Mouse (Mus musculus): ENCODE results near the gene Ppp1r12a. TPM values are rescaled to one million over a fixed set of nuclear protein-coding genes. Genes with fewer than 3 reads are reported as not detected.

Ppp1r12a gene
- total and polyA plus RNA-seq, 2 experiments from 2014 or later: 52.0 to 52.3 TPM

DNA sequence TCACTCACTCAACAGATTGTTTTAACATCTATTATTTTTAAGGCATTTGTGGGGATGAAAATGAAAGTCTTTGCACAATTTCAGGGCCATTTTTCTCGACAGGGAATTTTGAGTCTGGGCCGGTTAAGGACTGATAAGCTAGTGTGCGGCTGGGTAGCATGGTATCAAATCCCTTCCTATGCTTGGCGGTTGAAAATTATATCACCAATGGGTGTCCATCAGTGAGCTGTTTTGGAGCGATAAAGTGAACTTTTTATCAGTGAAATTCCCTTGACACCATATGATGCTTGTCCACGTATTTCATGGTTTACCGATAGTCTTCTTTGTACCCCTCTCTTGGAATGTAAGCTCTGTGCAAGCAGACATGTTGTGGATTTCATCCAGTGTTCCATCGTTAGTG, 152.4 kb downstream of the Ppp1r12a start:
- Histone ChIP-seq H3K27me3 (ENCODE audit: insufficient read depth, low read length) (no peaks in the 10 kb centered on the region), H3K4me3 (ENCODE audit: low read length) (no peak overlapping the region), H3K9me3 (ENCODE audit: low read length) (no peaks in the 10 kb centered on the region), H3K4me1 (ENCODE audit: insufficient read depth, low read length) (no peaks in the 10 kb centered on the region), H3K9ac (replicated peaks; ENCODE audit: low read length) (no peak overlapping the region), H3K4me2 (ENCODE audit: low read depth, low read length) (no peak overlapping the region), H3K36me3 (ENCODE audit: insufficient read depth, low read length) (no peaks in the 10 kb centered on the region), H3K27ac (no peak overlapping the region)
- TF ChIP-seq CTCF (IDR thresholded peaks at IDR 0.05; ENCODE audit: low read depth): no peak
- DNase-seq (ENCODE audit: low spot score): no peak
- no peak for ATAC-seq
- WGBS: 93% methylated on average over 8 of the region's 8 CpGs

DNA sequence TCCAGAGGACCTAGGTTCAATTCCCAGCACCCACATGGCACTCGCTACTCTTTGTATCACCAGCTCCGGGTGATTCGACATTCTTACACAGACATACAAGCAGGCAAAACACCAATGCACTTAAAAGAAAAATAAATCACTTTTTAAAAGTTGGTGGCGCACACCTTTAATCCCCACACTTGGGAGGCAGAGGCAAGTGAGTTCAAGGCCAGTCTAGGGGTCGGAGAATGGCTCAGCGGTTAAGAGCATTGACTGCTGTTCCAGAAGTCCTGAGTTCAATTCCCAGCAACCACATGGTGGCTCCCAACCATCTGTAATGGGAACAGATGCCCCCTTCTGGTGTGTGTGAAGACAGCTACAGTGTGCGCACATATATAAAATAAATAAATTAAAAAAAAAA, 153.2 kb downstream of the Ppp1r12a start:
- Histone ChIP-seq H3K9ac (replicated peaks; ENCODE audit: low read length) (no peak overlapping the region), H3K4me2 (ENCODE audit: low read depth, low read length) (no peak overlapping the region), H3K9me3 (ENCODE audit: low read length) (no peaks in the 10 kb centered on the region), H3K27ac (no peak overlapping the region), H3K27me3 (ENCODE audit: insufficient read depth, low read length) (no peaks in the 10 kb centered on the region), H3K4me1 (ENCODE audit: insufficient read depth, low read length) (no peaks in the 10 kb centered on the region), H3K4me3 (ENCODE audit: low read length) (no peak overlapping the region), H3K36me3 (ENCODE audit: insufficient read depth, low read length) (no peaks in the 10 kb centered on the region)
- no peak for TF ChIP-seq CTCF (IDR thresholded peaks at IDR 0.05; ENCODE audit: low read depth)
- ATAC-seq (no peak), DNase-seq (ENCODE audit: low spot score) (no peak)
- 93% methylated on average over 7 of the region's 7 CpGs for WGBS

DNA sequence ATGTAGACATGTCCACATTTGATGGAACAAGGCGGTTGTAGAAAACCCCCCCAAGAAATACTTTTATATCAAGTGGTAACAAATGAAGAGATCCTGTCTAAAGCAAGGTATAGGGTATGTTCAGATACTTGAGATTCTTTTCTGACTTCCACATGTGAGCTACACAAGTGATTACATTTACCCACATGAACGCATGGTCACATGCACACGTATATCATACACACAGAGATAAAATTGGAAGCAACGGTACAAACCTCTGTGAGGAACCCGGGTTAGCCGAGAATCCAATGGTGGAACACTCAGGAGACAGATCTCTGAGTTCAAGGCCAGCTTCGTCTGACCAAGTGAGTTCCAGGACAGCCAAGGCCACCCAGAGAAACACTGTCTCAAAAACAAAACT, 166.4 kb downstream of the Ppp1r12a start:
- WGBS: 91% methylated on average over 7 of the region's 7 CpGs
- ATAC-seq (no peak), DNase-seq (ENCODE audit: low spot score) (no peak)
- Histone ChIP-seq H3K4me3 (ENCODE audit: low read length) (no peak overlapping the region), H3K9me3 (ENCODE audit: low read length) (no peaks in the 10 kb centered on the region), H3K27me3 (ENCODE audit: insufficient read depth, low read length) (0 out of 2 replicates have a peak, but pooled peaks cover 4% of the 10 kb centered on the region), H3K9ac (replicated peaks; ENCODE audit: low read length) (no peak overlapping the region), H3K4me2 (ENCODE audit: low read depth, low read length) (no peak overlapping the region), H3K27ac (no peak overlapping the region), H3K4me1 (ENCODE audit: insufficient read depth, low read length) (no peaks in the 10 kb centered on the region), H3K36me3 (ENCODE audit: insufficient read depth, low read length) (no peaks in the 10 kb centered on the region)
- no peak for TF ChIP-seq CTCF (IDR thresholded peaks at IDR 0.05; ENCODE audit: low read depth)

DNA sequence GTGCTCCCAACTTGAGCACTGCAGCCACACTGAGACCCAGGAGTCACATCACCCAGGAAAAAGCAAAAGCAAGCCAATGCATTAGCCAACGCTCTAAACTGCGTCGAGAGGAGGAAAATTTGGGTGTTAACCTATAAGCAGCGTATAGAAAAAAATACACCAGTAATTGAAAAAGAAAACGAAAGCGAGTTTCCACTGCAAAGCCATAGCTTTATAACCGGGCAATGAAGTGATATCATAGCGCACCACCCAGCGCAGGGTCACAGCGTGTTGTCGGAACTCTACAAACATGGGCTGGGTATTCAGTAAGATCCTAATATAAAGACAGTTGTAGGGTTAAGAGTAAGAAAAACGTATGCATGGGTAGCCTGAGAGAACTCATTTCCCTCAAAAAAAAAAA, 167.0 kb downstream of the Ppp1r12a start:
- TF ChIP-seq CTCF (IDR thresholded peaks at IDR 0.05; ENCODE audit: low read depth): no peak
- Histone ChIP-seq H3K4me3 (ENCODE audit: low read length) (no peak overlapping the region), H3K27me3 (ENCODE audit: insufficient read depth, low read length) (0 out of 2 replicates have a peak, but pooled peaks cover 4% of the 10 kb centered on the region), H3K36me3 (ENCODE audit: insufficient read depth, low read length) (no peaks in the 10 kb centered on the region), H3K4me2 (ENCODE audit: low read depth, low read length) (no peak overlapping the region), H3K9ac (replicated peaks; ENCODE audit: low read length) (no peak overlapping the region), H3K27ac (no peak overlapping the region), H3K4me1 (ENCODE audit: insufficient read depth, low read length) (no peaks in the 10 kb centered on the region), H3K9me3 (ENCODE audit: low read length) (no peaks in the 10 kb centered on the region)
- WGBS: 88% methylated on average over 12 of the region's 12 CpGs
- ATAC-seq: no peak
- DNase-seq (ENCODE audit: low spot score): no peak

DNA sequence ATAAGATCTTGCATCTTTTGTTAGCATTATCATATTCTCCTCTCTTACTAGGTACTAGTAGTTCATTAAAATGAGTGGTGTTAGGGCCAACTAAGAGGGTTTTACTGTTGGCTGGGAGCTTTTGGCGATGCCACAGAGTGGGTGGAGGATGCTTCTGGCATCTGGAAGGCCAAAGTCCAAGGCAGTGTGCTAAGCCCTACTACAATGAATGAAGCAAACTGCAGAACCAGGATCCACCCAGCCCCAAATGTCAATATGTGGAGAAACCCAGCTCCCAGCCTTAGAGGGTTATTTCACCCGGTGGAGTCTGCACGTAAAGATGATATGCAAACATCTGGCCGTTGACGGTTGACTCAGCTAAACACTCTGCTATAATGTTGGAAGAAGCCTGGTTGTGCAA, 167.8 kb downstream of the Ppp1r12a start:
- no peaks in the 10 kb centered on the region for H3K36me3 ChIP-seq (ENCODE audit: insufficient read depth, low read length)
- H3K27ac ChIP-seq: no peak overlapping the region
- no peak overlapping the region for H3K9ac ChIP-seq (replicated peaks; ENCODE audit: low read length)
- no peak for ATAC-seq
- no peak for TF ChIP-seq CTCF (IDR thresholded peaks at IDR 0.05; ENCODE audit: low read depth)
- DNase-seq (ENCODE audit: low spot score): no peak
- no peak overlapping the region for H3K4me3 ChIP-seq (ENCODE audit: low read length)
- 0 out of 2 replicates have a peak, but pooled peaks cover 4% of the 10 kb centered on the region for H3K27me3 ChIP-seq (ENCODE audit: insufficient read depth, low read length)
- WGBS: 79% methylated on average over 5 of the region's 5 CpGs
- no peak overlapping the region for H3K4me2 ChIP-seq (ENCODE audit: low read depth, low read length)
- H3K9me3 ChIP-seq (ENCODE audit: low read length): no peaks in the 10 kb centered on the region
- no peaks in the 10 kb centered on the region for H3K4me1 ChIP-seq (ENCODE audit: insufficient read depth, low read length)

DNA sequence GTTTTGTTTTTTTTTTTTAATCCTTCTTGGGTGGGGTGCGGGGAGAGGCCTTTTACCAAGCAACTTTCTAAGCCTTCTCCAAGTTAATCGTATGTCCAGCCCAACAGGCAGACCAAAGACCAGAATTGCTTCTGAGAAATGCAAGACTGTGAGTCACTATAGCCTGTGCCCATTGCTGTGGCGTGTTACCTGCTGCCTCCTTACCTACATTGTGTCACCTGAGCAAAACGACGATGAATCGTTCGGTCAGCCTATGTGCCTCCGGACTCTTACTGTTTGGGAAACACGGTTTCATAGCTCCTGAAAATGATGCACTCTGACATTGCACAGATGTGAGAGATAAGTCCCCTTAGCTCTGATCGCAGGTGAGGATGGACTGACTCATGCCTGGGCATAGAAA, 169.0 kb downstream of the Ppp1r12a start:
- TF ChIP-seq CTCF (IDR thresholded peaks at IDR 0.05; ENCODE audit: low read depth): no peak
- Histone ChIP-seq H3K4me2 (ENCODE audit: low read depth, low read length) (peak overlapping the region; percentile 97), H3K9ac (replicated peaks; ENCODE audit: low read length) (no peak overlapping the region), H3K4me1 (ENCODE audit: insufficient read depth, low read length) (no peaks in the 10 kb centered on the region), H3K36me3 (ENCODE audit: insufficient read depth, low read length) (no peaks in the 10 kb centered on the region), H3K27me3 (ENCODE audit: insufficient read depth, low read length) (0 out of 2 replicates have a peak, but pooled peaks cover 4% of the 10 kb centered on the region), H3K9me3 (ENCODE audit: low read length) (no peaks in the 10 kb centered on the region), H3K4me3 (ENCODE audit: low read length) (peak overlapping the region; percentile 82), H3K27ac (no peak overlapping the region)
- WGBS: 9% methylated on average over 10 of the region's 10 CpGs
- DNase-seq (ENCODE audit: low spot score) (no peak), ATAC-seq (no peak)

DNA sequence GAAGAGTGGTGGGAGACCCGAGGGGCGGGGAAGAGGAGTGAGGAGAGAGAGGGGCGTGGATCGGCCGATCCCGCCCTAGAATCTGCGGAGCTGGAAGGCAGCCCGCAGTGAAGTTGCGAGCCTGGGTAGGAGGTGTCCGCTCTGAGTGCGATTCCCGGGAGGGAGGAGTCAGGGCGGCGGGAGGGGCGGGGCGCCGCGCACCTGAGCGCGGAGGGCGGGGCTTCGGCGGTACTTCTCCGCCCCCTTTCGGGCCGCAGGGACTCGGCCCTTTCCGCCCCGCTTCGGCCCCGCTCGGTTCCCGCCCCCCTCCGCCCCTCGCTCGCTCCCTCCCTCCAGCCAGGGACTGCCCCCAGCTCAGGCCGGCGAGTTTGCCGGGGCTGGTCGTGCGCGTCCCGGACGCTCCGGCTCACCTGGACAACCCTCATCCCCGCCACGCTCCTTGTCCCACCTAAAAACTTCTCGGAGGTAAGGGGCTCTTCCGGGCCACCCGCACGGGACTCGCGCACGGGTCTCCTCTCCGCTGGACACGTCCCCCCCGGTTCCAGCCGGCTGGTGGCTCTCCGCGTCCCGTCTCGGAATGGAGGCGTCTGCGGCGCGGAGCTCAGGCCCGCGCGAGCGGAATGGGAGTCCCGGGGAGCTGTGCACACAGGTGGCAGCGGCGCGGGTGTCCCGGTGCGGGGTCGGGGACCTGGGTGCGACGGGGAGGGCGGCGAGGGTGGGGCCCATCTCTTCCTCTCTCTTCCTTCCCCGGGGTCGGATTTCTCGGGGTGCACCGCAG, 170.0 kb downstream of the Ppp1r12a start, which contains the start of gene Pawr:
Gene Pawr, plus strand, starts transcription at position 338 of the 778 bp plus-strand sequence.
- WGBS: 1% methylated on average over 70 of the region's 85 CpGs

More for the DNA sequence above, 170.0 kb downstream of the Ppp1r12a start, which contains the start of gene Pawr:
- peak; percentile 76 for DNase-seq (ENCODE audit: low spot score)
- Histone ChIP-seq H3K4me2 (ENCODE audit: low read depth, low read length) (peak within 1 kb of the TSS; percentile 97), H3K36me3 (ENCODE audit: insufficient read depth, low read length) (no peaks in the 10 kb centered on the region), H3K4me3 (ENCODE audit: low read length) (peak within 1 kb of the TSS; percentile 82), H3K27ac (peak within 1 kb of the TSS; percentile 36; the same call in 1 of the 2 replicates), H3K27me3 (ENCODE audit: insufficient read depth, low read length) (0 out of 2 replicates have a peak, but pooled peaks cover 4% of the 10 kb centered on the region), H3K9me3 (ENCODE audit: low read length) (no peaks in the 10 kb centered on the region), H3K4me1 (ENCODE audit: insufficient read depth, low read length) (no peaks in the 10 kb centered on the region), H3K9ac (replicated peaks; ENCODE audit: low read length) (peak within 1 kb of the TSS; percentile 54)
- peak; percentile 92 for ATAC-seq
- TF ChIP-seq CTCF (IDR thresholded peaks at IDR 0.05; ENCODE audit: low read depth): no peak

All from hindbrain, postnatal 0 days (tissue).